Mouse (Mus musculus) spleen, postnatal 14 days (tissue): ENCODE measurements at regions not wholly inside any gene's neighbourhood (a gene's known extent, or its start where the extent isn't known, plus 50 kb on each side); places are given as distances from the start of the nearest gene placed in this dataset.

ENCODE experiments used
- DNase-seq, 2 experiments: peaks; one replicate each; pipeline ENCODE4 v3.0.0; 2021 to 2022; ENCODE audit warnings: low spot score in 2 of 2

GRCm38 (mm10) chr4:154781391-154781790 is 55.9 kb upstream of the Ttc34 start:
- DNase-seq, result no peak

DNA sequence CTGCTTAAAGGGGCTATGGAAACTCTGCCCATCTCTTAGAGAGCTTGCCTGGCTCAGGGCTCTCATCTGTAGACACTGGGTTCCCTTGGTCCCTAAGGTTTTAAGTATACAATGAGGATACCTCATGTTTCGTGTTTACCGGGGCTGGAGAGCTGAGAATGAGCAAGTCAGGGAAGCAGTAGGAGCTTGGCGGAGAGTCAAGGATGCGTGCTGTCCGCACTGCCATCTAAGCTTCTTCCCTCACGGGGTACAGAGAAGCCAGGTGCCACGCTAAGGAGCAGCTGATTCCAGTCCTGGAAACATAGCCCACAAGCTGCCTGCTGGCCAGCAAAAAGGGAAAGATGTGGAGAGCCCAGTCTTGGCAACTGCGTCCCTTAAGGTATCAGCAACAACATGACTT is 55.0 kb upstream of the Ttc34 start:
- DNase-seq, result no peak

- no peak for DNase-seq
Observed at GRCm38 (mm10) chr4:154785282-154785987, 51.8 kb upstream of the Ttc34 start.

DNA sequence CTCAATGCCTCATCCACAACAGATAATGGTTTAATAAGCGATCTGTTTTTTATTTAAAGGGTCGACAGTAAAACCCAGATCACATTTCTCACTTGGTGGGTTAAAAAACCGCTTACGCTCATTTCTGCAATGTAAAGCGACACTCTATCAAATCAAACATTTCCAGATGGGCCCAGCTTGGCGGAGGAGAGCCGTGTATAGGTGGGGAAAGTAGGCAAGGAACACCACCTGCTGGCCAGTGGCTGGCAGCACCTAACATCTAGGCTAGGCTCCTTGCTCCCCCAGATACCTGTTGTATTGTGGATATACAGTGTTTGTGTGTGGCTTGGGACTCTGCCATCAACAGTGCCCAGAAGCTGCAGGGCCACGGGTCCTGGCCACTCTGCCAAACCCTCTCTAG is 50.1 kb upstream of the Ttc34 start:
- no peak for DNase-seq
